Comparison of ENCODE assay signal across 9 mouse cellular contexts in genomic region chr7:141193348-141193856, GRCm38 (mm10). TPM values are rescaled to one million over a fixed set of nuclear protein-coding genes. Genes with fewer than 3 reads are reported as not detected.
DNase-seq lines count a peak whose midpoint lies in the region; ATAC-seq and TF ChIP-seq lines count a peak whose summit lies in the region.
"Had no signal": no experiment of that assay in that cellular context is flagged by ENCODE, and none has a peak within 500 bp of the region (broad histone marks: within the 10 kb centered on the region; RNA-seq: fewer than 3 reads in every experiment).

No protein-coding gene starts in this region.

- no peak for DNase-seq in heart, embryonic 10.5 days (ENCODE audit: low spot score)
- DNase-seq in heart, postnatal 36 days: no peak
- DNase-seq in MN1 (ENCODE audit: low spot score) (peak; percentile 66), liver (peak; percentile 48)
- DNase-seq in hindbrain, postnatal 0 days (ENCODE audit: low spot score): peak; percentile 46
- DNase-seq in midbrain, embryonic 14.5 days: no peak
- peak; percentile 85 for DNase-seq in urinary bladder, postnatal 14 days (ENCODE audit: low spot score)

- 0 out of 2 replicates have a peak, but pooled peaks have one; percentile 4 for TF ChIP-seq CTCF in hindbrain, postnatal 0 days (IDR thresholded peaks at IDR 0.05; ENCODE audit: low read depth)

- ATAC-seq in erythroid progenitor cell, adult 5-6 weeks (replicated peaks; ENCODE audit: low FRiP score, poor library complexity, severe bottlenecking): peak; percentile 21
- ATAC-seq in hindbrain, postnatal 0 days: no peak; the same call in 1 of the 2 replicates
- no peak for ATAC-seq in midbrain, embryonic 14.5 days (ENCODE audit: low FRiP score, low TSS enrichment)

- H3K4me1 ChIP-seq in heart, embryonic 10.5 days: peaks cover 28% of the 10 kb centered on the region
- H3K4me1 ChIP-seq in hindbrain, postnatal 0 days (ENCODE audit: insufficient read depth, low read length): peaks cover 10% of the 10 kb centered on the region
- peaks cover 20% of the 10 kb centered on the region for H3K4me1 ChIP-seq in midbrain, embryonic 14.5 days (ENCODE audit: control insufficient read depth, insufficient read depth, low read length)

- intact Hi-C loops in heart, postnatal 36 days (cut with DNase I): loop anchor here (5.0 kb wide), 1 partner anchor 336 kb away; the partner anchor contains the start of genes Bet1l, Gm45785 and Ric8a

- WGBS in heart, embryonic 10.5 days: under 1% methylated on average over 28 of the region's 43 CpGs
- WGBS in hindbrain, postnatal 0 days: 1% methylated on average over 22 of the region's 43 CpGs
- under 1% methylated on average over 43 of the region's 43 CpGs for WGBS in midbrain, embryonic 14.5 days

- peak overlapping the region; percentile 95 for H3K27ac ChIP-seq in heart, embryonic 10.5 days
- H3K27ac ChIP-seq in hindbrain, postnatal 0 days: peak overlapping the region; percentile 79
- peak overlapping the region; percentile 81 for H3K27ac ChIP-seq in midbrain, embryonic 14.5 days (replicated peaks; ENCODE audit: low read depth, low read length)

- H3K27me3 ChIP-seq in heart, embryonic 10.5 days (ENCODE audit: insufficient read depth, poor library complexity, severe bottlenecking): peaks cover 13% of the 10 kb centered on the region; the same call in 1 of the 2 replicates
- H3K27me3 ChIP-seq in hindbrain, postnatal 0 days (ENCODE audit: insufficient read depth, low read length): no peaks in the 10 kb centered on the region
- H3K27me3 ChIP-seq in midbrain, embryonic 14.5 days (ENCODE audit: control insufficient read depth, insufficient read depth, low read length): no peaks in the 10 kb centered on the region

- no peaks in the 10 kb centered on the region for H3K9me3 ChIP-seq in heart, embryonic 10.5 days
- no peaks in the 10 kb centered on the region for H3K9me3 ChIP-seq in hindbrain, postnatal 0 days (ENCODE audit: low read length)
- no peaks in the 10 kb centered on the region for H3K9me3 ChIP-seq in midbrain, embryonic 14.5 days (ENCODE audit: control insufficient read depth, low read length)

- H3K4me2 ChIP-seq in hindbrain, postnatal 0 days (ENCODE audit: low read depth, low read length): peak overlapping the region; percentile 90
- H3K4me2 ChIP-seq in midbrain, embryonic 14.5 days (ENCODE audit: low read length): peak overlapping the region; percentile 97

- peak overlapping the region; percentile 90 for H3K9ac ChIP-seq in hindbrain, postnatal 0 days (replicated peaks; ENCODE audit: low read length)
- H3K9ac ChIP-seq in midbrain, embryonic 14.5 days (replicated peaks; ENCODE audit: low read length): peak overlapping the region; percentile 93

- peak overlapping the region; percentile 83 for H3K4me3 ChIP-seq in heart, embryonic 10.5 days
- peak overlapping the region; percentile 73 for H3K4me3 ChIP-seq in hindbrain, postnatal 0 days (ENCODE audit: low read length)
- H3K4me3 ChIP-seq in midbrain, embryonic 14.5 days (replicated peaks; ENCODE audit: low read depth, low read length): peak overlapping the region; percentile 88

- H3K36me3 ChIP-seq in heart, embryonic 10.5 days: peaks cover 41% of the 10 kb centered on the region
- peaks cover 17% of the 10 kb centered on the region for H3K36me3 ChIP-seq in hindbrain, postnatal 0 days (ENCODE audit: insufficient read depth, low read length)
- peaks cover 35% of the 10 kb centered on the region for H3K36me3 ChIP-seq in midbrain, embryonic 14.5 days (ENCODE audit: control insufficient read depth, insufficient read depth, low read length)

RNA-seq across cellular contexts. Expression of gene Hras, which starts 0.4 kb away (rescaled TPM):
- polyA plus RNA-seq in heart, embryonic 10.5 days (2016; fragmentation: Nextera tagmentation; extraction: Ambion mirVana): 89.6 and 92.6 TPM in 2 replicates
- 100 to 1,000 TPM in 1 of 2 experiments, 10 to 100 TPM in 1; 97.9 to 104 TPM for total RNA-seq in heart, postnatal 36 days (2021)
- 39.8 and 94.4 TPM in 2 replicates for total RNA-seq in erythroid progenitor cell, adult 5-6 weeks (2015; ENCODE audit: low replicate concordance)
- 40.5 and 47.2 TPM in 2 replicates for total RNA-seq in erythroid progenitor cell, adult 5-6 weeks (2017; ENCODE audit: low replicate concordance)
- 115 and 120 TPM in 2 replicates for total RNA-seq in hindbrain, postnatal 0 days (2014; rRNA removed)
- 189 and 204 TPM in 2 replicates for polyA plus RNA-seq in hindbrain, postnatal 0 days (2015; fragmentation: Nextera tagmentation; extraction: Ambion mirVana)
- polyA plus RNA-seq in midbrain, embryonic 14.5 days (2014; fragmentation: Nextera tagmentation; extraction: Ambion mirVana): 125 and 176 TPM in 2 replicates

RNA-seq across cellular contexts. Expression of gene Lrrc56, which starts 0.6 kb away (rescaled TPM):
- polyA plus RNA-seq in heart, embryonic 10.5 days (2016; fragmentation: Nextera tagmentation; extraction: Ambion mirVana): 3.3 and 6.7 TPM in 2 replicates
- 1 to 10 TPM; 2.8 to 4.0 TPM for total RNA-seq in heart, postnatal 36 days (2021)
- 8.3 and 8.8 TPM in 2 replicates for total RNA-seq in erythroid progenitor cell, adult 5-6 weeks (2015; ENCODE audit: low replicate concordance)
- 3.6 and 5.8 TPM in 2 replicates for total RNA-seq in erythroid progenitor cell, adult 5-6 weeks (2017; ENCODE audit: low replicate concordance)
- 9.5 and 19.7 TPM in 2 replicates for total RNA-seq in hindbrain, postnatal 0 days (2014; rRNA removed)
- polyA plus RNA-seq in hindbrain, postnatal 0 days (2015; fragmentation: Nextera tagmentation; extraction: Ambion mirVana): 5.7 and 7.2 TPM in 2 replicates
- 9.0 and 9.8 TPM in 2 replicates for polyA plus RNA-seq in midbrain, embryonic 14.5 days (2014; fragmentation: Nextera tagmentation; extraction: Ambion mirVana)

RNA-seq across cellular contexts. Expression of gene Lmntd2, which starts 20.5 kb away (rescaled TPM):
- 1.4 and 2.1 TPM in 2 replicates for polyA plus RNA-seq in heart, embryonic 10.5 days (2016; fragmentation: Nextera tagmentation; extraction: Ambion mirVana)
- total RNA-seq in heart, postnatal 36 days (2021): not detected
- 1.8 TPM in 1 of 2 replicates, not detected in the other for total RNA-seq in erythroid progenitor cell, adult 5-6 weeks (2015; ENCODE audit: low replicate concordance)
- 2.2 TPM in 1 of 2 replicates, not detected in the other for total RNA-seq in erythroid progenitor cell, adult 5-6 weeks (2017; ENCODE audit: low replicate concordance)
- total RNA-seq in hindbrain, postnatal 0 days (2014; rRNA removed): 0.14 TPM in 1 of 2 replicates, not detected in the other
- polyA plus RNA-seq in hindbrain, postnatal 0 days (2015; fragmentation: Nextera tagmentation; extraction: Ambion mirVana): 0.29 and 0.40 TPM in 2 replicates
- polyA plus RNA-seq in midbrain, embryonic 14.5 days (2014; fragmentation: Nextera tagmentation; extraction: Ambion mirVana): 0.88 and 1.1 TPM in 2 replicates
- total RNA-seq: left cerebral cortex, adult 18-20 months had no signal

RNA-seq across cellular contexts. Expression of gene Rnh1, which starts 20.7 kb away (rescaled TPM):
- polyA plus RNA-seq in heart, embryonic 10.5 days (2016; fragmentation: Nextera tagmentation; extraction: Ambion mirVana): 103 and 105 TPM in 2 replicates
- total RNA-seq in heart, postnatal 36 days (2021): 10 to 100 TPM; 66.8 to 67.8 TPM
- total RNA-seq in erythroid progenitor cell, adult 5-6 weeks (2015; ENCODE audit: low replicate concordance): 9.6 and 16.2 TPM in 2 replicates
- total RNA-seq in erythroid progenitor cell, adult 5-6 weeks (2017; ENCODE audit: low replicate concordance): 3.7 and 20.5 TPM in 2 replicates
- 65.2 and 74.3 TPM in 2 replicates for total RNA-seq in hindbrain, postnatal 0 days (2014; rRNA removed)
- polyA plus RNA-seq in hindbrain, postnatal 0 days (2015; fragmentation: Nextera tagmentation; extraction: Ambion mirVana): 55.3 and 55.7 TPM in 2 replicates
- polyA plus RNA-seq in midbrain, embryonic 14.5 days (2014; fragmentation: Nextera tagmentation; extraction: Ambion mirVana): 39.3 and 39.7 TPM in 2 replicates

RNA-seq across cellular contexts. Expression of gene Rassf7, which starts 22.3 kb away (rescaled TPM):
- 22.6 and 41.4 TPM in 2 replicates for polyA plus RNA-seq in heart, embryonic 10.5 days (2016; fragmentation: Nextera tagmentation; extraction: Ambion mirVana)
- 1 to 10 TPM in 1 of 2 experiments, under 1 TPM in 1; 0.79 to 1.7 TPM for total RNA-seq in heart, postnatal 36 days (2021)
- total RNA-seq in erythroid progenitor cell, adult 5-6 weeks (2015; ENCODE audit: low replicate concordance): 33.1 and 33.9 TPM in 2 replicates
- total RNA-seq in erythroid progenitor cell, adult 5-6 weeks (2017; ENCODE audit: low replicate concordance): 10.9 and 13.4 TPM in 2 replicates
- total RNA-seq in hindbrain, postnatal 0 days (2014; rRNA removed): 24.5 and 35.7 TPM in 2 replicates
- 19.6 and 23.3 TPM in 2 replicates for polyA plus RNA-seq in hindbrain, postnatal 0 days (2015; fragmentation: Nextera tagmentation; extraction: Ambion mirVana)
- polyA plus RNA-seq in midbrain, embryonic 14.5 days (2014; fragmentation: Nextera tagmentation; extraction: Ambion mirVana): 25.9 and 27.2 TPM in 2 replicates

Comparison
In these comparisons a context has a peak if more than half of its experiments do, and no peak if none do; other contexts are left out.
1. DNase-seq: peak in MN1 (single experiment), hindbrain, postnatal 0 days (single experiment), liver (single experiment) and urinary bladder, postnatal 14 days (single experiment); none in heart, embryonic 10.5 days (single experiment), heart, postnatal 36 days (0 of 2) and midbrain, embryonic 14.5 days (single experiment).
2. Peak in every context shown above with its lines, with median percentiles within 50 percentile points of each other: H3K27ac ChIP-seq and H3K4me3 ChIP-seq.